Mouse (Mus musculus): Measurements from ENCODE around the gene Itga2.

Itga2 gene

GRCm38 (mm10) chr13:114878667-114879066, 53.2 kb downstream of the Itga2 start:
- no peak for DNase-seq (ENCODE audit: low spot score)

GRCm38 (mm10) chr13:114876005-114876520, 55.8 kb downstream of the Itga2 start:
- DNase-seq (ENCODE audit: low spot score) = no peak

GRCm38 (mm10) chr13:114874738-114875137, 57.2 kb downstream of the Itga2 start:
- DNase-seq (ENCODE audit: low spot score) = no peak

- no peak for DNase-seq (ENCODE audit: low spot score)
Measured at GRCm38 (mm10) chr13:114857525-114857924, 74.4 kb downstream of the Itga2 start.

- DNase-seq (ENCODE audit: low spot score) = no peak
Measured at GRCm38 (mm10) chr13:114856269-114856627, 75.7 kb downstream of the Itga2 start.

GRCm38 (mm10) chr13:114855573-114856268, 76.2 kb downstream of the Itga2 start:
- no peak for DNase-seq (ENCODE audit: low spot score)

GRCm38 (mm10) chr13:114854428-114854827, 77.5 kb downstream of the Itga2 start:
- DNase-seq (ENCODE audit: low spot score) = no peak

- DNase-seq (ENCODE audit: low spot score) = no peak
Measured at GRCm38 (mm10) chr13:114854023-114854422, 77.9 kb downstream of the Itga2 start.

GRCm38 (mm10) chr13:114853152-114853551, 78.7 kb downstream of the Itga2 start:
- DNase-seq (ENCODE audit: low spot score) = no peak

- DNase-seq (ENCODE audit: low spot score) = no peak
Measured at GRCm38 (mm10) chr13:114852264-114853111, 79.4 kb downstream of the Itga2 start.

GRCm38 (mm10) chr13:114848945-114849344, 83.0 kb downstream of the Itga2 start:
- no peak for DNase-seq (ENCODE audit: low spot score)

- DNase-seq (ENCODE audit: low spot score) = no peak
Measured at GRCm38 (mm10) chr13:114845804-114846203, 86.1 kb downstream of the Itga2 start.

- DNase-seq (ENCODE audit: low spot score) = no peak
Measured at GRCm38 (mm10) chr13:114843318-114843717, 88.6 kb downstream of the Itga2 start.

GRCm38 (mm10) chr13:114840545-114840944, 91.4 kb downstream of the Itga2 start:
- no peak for DNase-seq (ENCODE audit: low spot score)

- DNase-seq (ENCODE audit: low spot score) = no peak
Measured at GRCm38 (mm10) chr13:114839098-114839497, 92.8 kb downstream of the Itga2 start.

GRCm38 (mm10) chr13:114838535-114838990, 93.3 kb downstream of the Itga2 start:
- peak; percentile 38 for DNase-seq (ENCODE audit: low spot score)

GRCm38 (mm10) chr13:114837061-114837460, 94.8 kb downstream of the Itga2 start:
- DNase-seq (ENCODE audit: low spot score) = no peak

GRCm38 (mm10) chr13:114834580-114834979, 97.3 kb downstream of the Itga2 start:
- no peak for DNase-seq (ENCODE audit: low spot score)

GRCm38 (mm10) chr13:114833351-114833750, 98.5 kb downstream of the Itga2 start:
- DNase-seq (ENCODE audit: low spot score) = no peak

GRCm38 (mm10) chr13:114832761-114833160, 99.1 kb downstream of the Itga2 start:
- no peak for DNase-seq (ENCODE audit: low spot score)

GRCm38 (mm10) chr13:114831367-114831833, 100.5 kb downstream of the Itga2 start:
- no peak for DNase-seq (ENCODE audit: low spot score)

GRCm38 (mm10) chr13:114825377-114825855, 106.5 kb downstream of the Itga2 start:
- no peak for DNase-seq (ENCODE audit: low spot score)

- DNase-seq (ENCODE audit: low spot score) = no peak
Measured at GRCm38 (mm10) chr13:114822871-114823270, 109.0 kb downstream of the Itga2 start.

All from left cerebral cortex, adult 11 months (tissue).